ENCODE assay signal across 27 mouse cellular contexts in genomic region chr7:24687519-24687918, GRCm38 (mm10). TPM values are rescaled to one million over a fixed set of nuclear protein-coding genes. Genes with fewer than 3 reads are reported as not detected.
"Had no signal": no experiment of that assay in that cellular context is flagged by ENCODE, and none has a peak within 500 bp of the region (broad histone marks: within the 10 kb centered on the region; RNA-seq: fewer than 3 reads in every experiment).

No protein-coding gene starts in this region.

RNA-seq across cellular contexts. Expression of gene Tex101, which starts 11.0 kb away (rescaled TPM):
- polyA plus RNA-seq: heart, embryonic 10.5 days; heart, embryonic 11.5 days; heart, embryonic 12.5 days; heart, embryonic 13.5 days; heart, embryonic 14.5 days; heart, embryonic 15.5 days; heart, embryonic 16.5 days; heart, postnatal 0 days; hindbrain, embryonic 10.5 days; hindbrain, embryonic 11.5 days; hindbrain, embryonic 12.5 days; hindbrain, embryonic 13.5 days; hindbrain, embryonic 14.5 days; hindbrain, embryonic 15.5 days; hindbrain, embryonic 16.5 days; hindbrain, postnatal 0 days; inflammation-experienced regulatory T-cells, adult 6 months; intestine, embryonic 14.5 days; intestine, postnatal 0 days; kidney, adult 2 months; kidney, embryonic 14.5 days; kidney, embryonic 15.5 days; kidney, postnatal 0 days; large intestine, adult 2 months had no signal

RNA-seq across cellular contexts. Expression of gene BC049730, which starts 21.5 kb away (rescaled TPM):
- polyA plus RNA-seq: heart, embryonic 10.5 days; heart, embryonic 11.5 days; heart, embryonic 12.5 days; heart, embryonic 13.5 days; heart, embryonic 14.5 days; heart, embryonic 15.5 days; heart, embryonic 16.5 days; heart, postnatal 0 days; hindbrain, embryonic 10.5 days; hindbrain, embryonic 11.5 days; hindbrain, embryonic 12.5 days; hindbrain, embryonic 13.5 days; hindbrain, embryonic 14.5 days; hindbrain, embryonic 15.5 days; hindbrain, embryonic 16.5 days; hindbrain, postnatal 0 days; inflammation-experienced regulatory T-cells, adult 6 months; intestine, embryonic 14.5 days; intestine, embryonic 15.5 days; intestine, embryonic 16.5 days; intestine, postnatal 0 days; kidney, adult 2 months; kidney, embryonic 14.5 days; kidney, embryonic 15.5 days; kidney, embryonic 16.5 days; kidney, postnatal 0 days; large intestine, adult 2 months had no signal

RNA-seq across cellular contexts. Expression of gene Gm4763, which starts 39.2 kb away (rescaled TPM):
- polyA plus RNA-seq: heart, embryonic 10.5 days; heart, embryonic 11.5 days; heart, embryonic 12.5 days; heart, embryonic 13.5 days; heart, embryonic 14.5 days; heart, embryonic 15.5 days; heart, embryonic 16.5 days; heart, postnatal 0 days; hindbrain, embryonic 10.5 days; hindbrain, embryonic 11.5 days; hindbrain, embryonic 12.5 days; hindbrain, embryonic 13.5 days; hindbrain, embryonic 14.5 days; hindbrain, embryonic 15.5 days; hindbrain, embryonic 16.5 days; hindbrain, postnatal 0 days; inflammation-experienced regulatory T-cells, adult 6 months; intestine, embryonic 14.5 days; intestine, embryonic 15.5 days; intestine, embryonic 16.5 days; intestine, postnatal 0 days; kidney, adult 2 months; kidney, embryonic 14.5 days; kidney, embryonic 15.5 days; kidney, embryonic 16.5 days; kidney, postnatal 0 days; large intestine, adult 2 months had no signal

RNA-seq across cellular contexts. Expression of gene Lypd3, which starts 51.2 kb away (rescaled TPM):
- polyA plus RNA-seq: heart, embryonic 14.5 days; heart, postnatal 0 days; hindbrain, embryonic 13.5 days; inflammation-experienced regulatory T-cells, adult 6 months had no signal
